In genomic region chr15:86034021-86034523, GRCm38 (mm10) we compare ENCODE assay signal across 8 mouse cellular contexts. TPM values are rescaled to one million over a fixed set of nuclear protein-coding genes. Genes with fewer than 3 reads are reported as not detected.
DNase-seq lines count a peak whose midpoint lies in the region; ATAC-seq lines count a peak whose summit lies in the region.

No protein-coding gene starts in this region.

- peak overlapping the region; percentile 78 for H3K9ac ChIP-seq in heart, embryonic 16.5 days (ENCODE audit: low read length)
- peak overlapping the region; percentile 58; the same call in 1 of the 2 replicates for H3K9ac ChIP-seq in stomach, embryonic 15.5 days

- H3K36me3 ChIP-seq in heart, embryonic 16.5 days (ENCODE audit: control insufficient read depth, insufficient read depth), result peaks cover 16% of the 10 kb centered on the region
- peaks cover 13% of the 10 kb centered on the region for H3K36me3 ChIP-seq in stomach, embryonic 15.5 days

- H3K27ac ChIP-seq in heart, embryonic 16.5 days (ENCODE audit: low read length), result peak overlapping the region; percentile 64
- peak overlapping the region; percentile 86 for H3K27ac ChIP-seq in stomach, embryonic 15.5 days

- peaks cover 5% of the 10 kb centered on the region for H3K27me3 ChIP-seq in heart, embryonic 16.5 days (ENCODE audit: control insufficient read depth, insufficient read depth, low read length)
- peaks cover 29% of the 10 kb centered on the region for H3K27me3 ChIP-seq in stomach, embryonic 15.5 days (replicated peaks)

- ATAC-seq in heart, embryonic 16.5 days (replicated peaks; ENCODE audit: extremely low read depth, insufficient read depth, low FRiP score), result peak; percentile 76
- peak; percentile 58 for ATAC-seq in megakaryocyte, adult 5-6 weeks (ENCODE audit: poor library complexity, severe bottlenecking)
- ATAC-seq in stomach, embryonic 15.5 days (ENCODE audit: insufficient read depth, low FRiP score, low read depth), result peak; percentile 80

- peak overlapping the region; percentile 73 for H3K4me3 ChIP-seq in heart, embryonic 16.5 days (ENCODE audit: low read length)
- peak overlapping the region; percentile 58 for H3K4me3 ChIP-seq in stomach, embryonic 15.5 days (replicated peaks)

- peaks cover 6% of the 10 kb centered on the region; the same call in 1 of the 2 replicates for H3K9me3 ChIP-seq in heart, embryonic 16.5 days (replicated peaks; ENCODE audit: control insufficient read depth, low read length)
- no peaks in the 10 kb centered on the region for H3K9me3 ChIP-seq in stomach, embryonic 15.5 days

- peak overlapping the region; percentile 90 for H3K4me2 ChIP-seq in heart, embryonic 16.5 days (ENCODE audit: low read depth, low read length)
- peak overlapping the region; percentile 89 for H3K4me2 ChIP-seq in stomach, embryonic 15.5 days

- peaks cover 15% of the 10 kb centered on the region for H3K4me1 ChIP-seq in heart, embryonic 16.5 days (ENCODE audit: control insufficient read depth, insufficient read depth, low read length)
- H3K4me1 ChIP-seq in stomach, embryonic 15.5 days, result peaks cover 25% of the 10 kb centered on the region

- WGBS in heart, embryonic 16.5 days, result under 1% methylated on average over 43 of the region's 44 CpGs
- WGBS in stomach, embryonic 15.5 days, result under 1% methylated on average over 42 of the region's 44 CpGs

- peak; percentile 91 for DNase-seq in ES-CJ7 (ENCODE audit: low read depth, low spot score)
- peak; percentile 57 for DNase-seq in adrenal gland, postnatal 25 days
- peak; percentile 88 for DNase-seq in kidney, postnatal 14 days
- no peak for DNase-seq in layer of hippocampus, adult 9-11 months
- no peak for DNase-seq in right cerebral cortex, postnatal 14 days

RNA-seq across cellular contexts. Expression of gene Celsr1, which starts 0.5 kb away (rescaled TPM):
- 6.9 and 8.7 TPM in 2 replicates for total RNA-seq in adrenal gland, postnatal 25 days (2021)
- polyA plus RNA-seq in heart, embryonic 16.5 days (2015; fragmentation: Nextera tagmentation; extraction: Ambion mirVana), result 1.7 TPM in 2 replicates
- 1.0 and 1.2 TPM in 2 replicates for total RNA-seq in megakaryocyte, adult 5-6 weeks (2015)
- 1.2 and 4.4 TPM in 2 replicates for total RNA-seq in megakaryocyte, adult 5-6 weeks (2017)
- 3.1 and 3.2 TPM in 2 replicates for polyA plus RNA-seq in stomach, embryonic 15.5 days (2015; fragmentation: Nextera tagmentation; extraction: Ambion mirVana)

RNA-seq across cellular contexts. Expression of gene Gramd4, which starts 23.4 kb away (rescaled TPM):
- 10.1 and 17.4 TPM in 2 replicates for total RNA-seq in adrenal gland, postnatal 25 days (2021)
- polyA plus RNA-seq in heart, embryonic 16.5 days (2015; fragmentation: Nextera tagmentation; extraction: Ambion mirVana), result 18.7 and 22.2 TPM in 2 replicates
- total RNA-seq in megakaryocyte, adult 5-6 weeks (2015), result 11.5 and 13.1 TPM in 2 replicates
- total RNA-seq in megakaryocyte, adult 5-6 weeks (2017), result 36.8 and 46.0 TPM in 2 replicates
- 13.8 and 15.2 TPM in 2 replicates for polyA plus RNA-seq in stomach, embryonic 15.5 days (2015; fragmentation: Nextera tagmentation; extraction: Ambion mirVana)

Comparison
In these comparisons a context has a peak if more than half of its experiments do, and no peak if none do; other contexts are left out.
1. DNase-seq: peak in ES-CJ7 (single experiment), adrenal gland, postnatal 25 days (single experiment) and kidney, postnatal 14 days (single experiment); none in layer of hippocampus, adult 9-11 months (single experiment) and right cerebral cortex, postnatal 14 days (single experiment).
2. Peak in every context shown above with its lines, with median percentiles within 50 percentile points of each other: ATAC-seq.